Mouse (Mus musculus) cerebellum, adult 2 months (tissue): ENCODE results near the gene Btnl9. TPM values are rescaled to one million over a fixed set of nuclear protein-coding genes. Genes with fewer than 3 reads are reported as not detected.

ENCODE experiments used
- DNase-seq, 2 experiments: peaks; one replicate each; pipeline ENCODE4 v3.0.0; 2021
- H3K27ac ChIP-seq: fragments of 200-500 bp; 2 replicates; pipeline ENCODE4 v1.5.1; 2012; ENCODE audit warnings: low read length, control low read depth, inconsistent platforms; ENCODE audit not compliant: insufficient read depth
- H3K27me3 ChIP-seq: fragments of 200-500 bp; 2 replicates; pipeline ENCODE4 v1.6.1; 2012; ENCODE audit warnings: inconsistent platforms, mild to moderate bottlenecking, low read length, moderate library complexity; ENCODE audit not compliant: control insufficient read depth, insufficient read depth
- H3K4me1 ChIP-seq: fragments of 200-500 bp; 2 replicates; pipeline ENCODE4 v1.6.1; 2011; ENCODE audit warnings: low read length; ENCODE audit not compliant: control insufficient read depth, insufficient read depth
- H3K4me3 ChIP-seq: fragments of 200-500 bp; replicated peaks from 2 replicates; pipeline ENCODE3; 2011; ENCODE audit warnings: mild to moderate bottlenecking, low read depth, low read length, control low read depth; ENCODE audit not compliant: insufficient read depth
- CTCF ChIP-seq: fragments of 200-500 bp; IDR thresholded peaks from 2 replicates; pipeline ENCODE4 v1.5.1; 2011; ENCODE audit warnings: low read depth, mild to moderate bottlenecking, control low read depth, low read length, moderate library complexity, borderline replicate concordance; ENCODE audit not compliant: insufficient read depth
- POLR2A ChIP-seq: fragments of 200-500 bp; IDR thresholded peaks from 2 replicates; pipeline ENCODE4 v1.6.1; 2011; ENCODE audit warnings: low read length, control low read depth, borderline replicate concordance; ENCODE audit not compliant: insufficient read depth
- WGBS: fragments of 180-500 bp; shearing (Covaris S2); methylation state at CpG from one replicate; pipeline ENCODE4 v1.1.7; 2018; 5-methylcytosine and 5-hydroxymethylcytosine counted together
- polyA plus RNA-seq: library from polyadenylated mRNA; depleted of rRNA; stranded (reverse); fragments of >200 nt; gene quantifications from 2 replicates; pipeline ENCODE4 v1.2.3, GENCODE M21; 2012; rRNA removed

Gene Btnl9
- 0.11 TPM in 1 of 2 replicates, not detected in the other for polyA plus RNA-seq

DNA sequence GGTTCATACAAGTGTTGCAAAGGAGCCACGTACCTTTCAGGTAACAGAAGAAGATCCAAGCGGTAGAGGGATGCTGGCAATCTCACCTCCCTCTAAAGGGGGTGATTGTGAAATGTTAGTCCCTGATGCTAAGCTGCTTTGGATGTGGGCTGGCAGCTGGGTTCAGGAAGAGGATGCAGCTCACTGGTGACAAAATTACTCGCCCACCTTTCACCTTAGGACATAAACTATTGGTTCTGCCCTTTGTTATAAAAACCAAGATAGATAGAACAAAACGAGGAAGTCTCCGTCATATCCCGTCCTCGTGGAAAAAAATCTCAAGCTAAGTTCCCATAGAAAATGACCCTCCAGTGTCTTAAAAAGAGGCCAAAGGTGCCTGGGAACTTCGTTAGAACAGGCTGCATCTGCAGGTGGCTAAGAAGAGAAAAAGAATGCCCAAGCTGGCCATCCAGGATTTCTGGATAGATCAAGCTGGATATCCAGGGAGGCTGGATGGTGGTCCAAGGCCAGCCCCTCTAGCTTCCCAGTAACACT, at the start of gene Btnl9:
Gene Btnl9 (minus strand): TSS at position 205 of the 534 bp plus-strand sequence.
- H3K4me3 ChIP-seq = no peak within 1 kb of the TSS
- no peaks in the 10 kb centered on the region for H3K27me3 ChIP-seq
- WGBS = 74% methylated on average over 8 of the region's 8 CpGs
- TF ChIP-seq POLR2A = no peak
- TF ChIP-seq CTCF = no peak
- DNase-seq = no peak
- H3K4me1 ChIP-seq = no peaks in the 10 kb centered on the region
- no peak within 1 kb of the TSS for H3K27ac ChIP-seq

GRCm38 (mm10) chr11:49235459-49236207, 48.7 kb upstream of the Btnl9 start:
- Histone ChIP-seq H3K27me3 (no peaks in the 10 kb centered on the region), H3K4me3 (no peak overlapping the region), H3K27ac (no peak overlapping the region), H3K4me1 (no peaks in the 10 kb centered on the region)
- 63% methylated on average over 3 of the region's 3 CpGs for WGBS
- DNase-seq = no peak
- TF ChIP-seq CTCF (no peak), POLR2A (no peak)

- WGBS = 76% methylated on average over 3 of the region's 3 CpGs
- no peak for DNase-seq
- H3K4me3 ChIP-seq = no peak overlapping the region
These were observed 45.8 kb upstream of the Btnl9 start for GRCm38 (mm10) chr11:49232781-49233180.

GRCm38 (mm10) chr11:49224455-49224854, 37.5 kb upstream of the Btnl9 start:
- H3K27ac ChIP-seq = no peak overlapping the region
- WGBS = 50% methylated on average over 1 of the region's 1 CpGs
- TF ChIP-seq POLR2A (no peak), CTCF (no peak)
- H3K27me3 ChIP-seq = no peaks in the 10 kb centered on the region
- no peak for DNase-seq
- no peaks in the 10 kb centered on the region for H3K4me1 ChIP-seq
- no peak overlapping the region for H3K4me3 ChIP-seq

More at GRCm38 (mm10) chr11:49232781-49233180, 45.8 kb upstream of the Btnl9 start:
- no peak overlapping the region for H3K27ac ChIP-seq
- H3K27me3 ChIP-seq = no peaks in the 10 kb centered on the region
- no peak for TF ChIP-seq POLR2A
- TF ChIP-seq CTCF = no peak
- H3K4me1 ChIP-seq = no peaks in the 10 kb centered on the region

GRCm38 (mm10) chr11:49219271-49219670, 32.3 kb upstream of the Btnl9 start:
- Histone ChIP-seq H3K27ac (no peak overlapping the region), H3K4me1 (no peaks in the 10 kb centered on the region), H3K27me3 (no peaks in the 10 kb centered on the region), H3K4me3 (no peak overlapping the region)
- 96% methylated on average over 2 of the region's 2 CpGs for WGBS
- no peak for TF ChIP-seq POLR2A
- no peak for TF ChIP-seq CTCF
- DNase-seq = no peak

GRCm38 (mm10) chr11:49213505-49213904, 26.5 kb upstream of the Btnl9 start:
- Histone ChIP-seq H3K27ac (no peak overlapping the region), H3K4me3 (no peak overlapping the region), H3K4me1 (no peaks in the 10 kb centered on the region), H3K27me3 (no peaks in the 10 kb centered on the region)
- TF ChIP-seq POLR2A (no peak), CTCF (no peak)
- WGBS = 95% methylated on average over 1 of the region's 1 CpGs
- no peak for DNase-seq

DNA sequence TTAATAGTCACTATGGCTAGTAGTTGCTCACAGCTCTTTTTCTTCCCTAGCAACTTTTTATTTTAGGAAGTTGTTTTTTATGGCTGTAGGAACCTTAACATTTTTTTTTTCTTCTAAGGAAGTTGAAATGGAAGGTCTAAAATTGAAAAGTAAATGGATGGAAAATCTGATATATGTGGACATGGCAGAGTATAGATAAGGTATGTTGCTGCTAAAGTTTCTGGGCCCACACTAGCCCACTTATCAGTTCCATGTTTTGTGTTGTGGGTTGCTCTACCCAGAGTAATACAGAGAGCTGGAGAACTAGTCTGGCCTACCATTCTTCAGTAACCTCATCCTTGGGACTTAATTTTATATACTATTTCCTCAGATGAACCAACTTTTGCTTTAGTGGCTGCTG, 25.6 kb upstream of the Btnl9 start:
- DNase-seq = no peak
- no peak overlapping the region for H3K27ac ChIP-seq
- TF ChIP-seq POLR2A (no peak), CTCF (no peak)
- no peaks in the 10 kb centered on the region for H3K4me1 ChIP-seq
- H3K4me3 ChIP-seq = no peak overlapping the region
- H3K27me3 ChIP-seq = no peaks in the 10 kb centered on the region

DNA sequence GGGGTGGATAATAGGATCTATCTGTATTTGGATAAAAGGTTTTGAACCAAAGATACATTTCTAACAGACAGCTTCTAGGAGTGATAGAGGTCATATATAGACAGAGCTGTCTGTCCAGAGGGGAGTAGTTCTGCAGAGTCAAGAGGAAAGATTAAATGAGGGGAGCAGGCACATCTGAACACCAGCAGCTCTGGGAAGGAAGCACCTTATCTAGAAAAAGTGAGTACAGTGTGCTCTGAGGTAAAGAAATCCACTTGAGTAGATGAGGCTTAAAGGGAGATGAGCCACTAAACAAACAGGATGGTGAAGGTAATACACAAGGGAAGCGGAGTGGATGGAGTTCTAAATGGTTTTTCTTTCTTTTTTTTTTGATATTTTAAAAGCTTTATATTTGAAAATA, 20.5 kb upstream of the Btnl9 start:
- Histone ChIP-seq H3K4me1 (no peaks in the 10 kb centered on the region), H3K27ac (no peak overlapping the region), H3K4me3 (no peak overlapping the region), H3K27me3 (no peaks in the 10 kb centered on the region)
- DNase-seq = no peak
- 98% methylated on average over 1 of the region's 1 CpGs for WGBS
- TF ChIP-seq POLR2A (no peak), CTCF (no peak)
